Mouse (Mus musculus): ENCODE data around the gene D430041D05Rik. TPM values are rescaled to one million over a fixed set of nuclear protein-coding genes. Genes with fewer than 3 reads are reported as not detected.

Gene D430041D05Rik
- polyA plus RNA-seq, 1 experiment from 2014 or later = 1.2 TPM

DNA sequence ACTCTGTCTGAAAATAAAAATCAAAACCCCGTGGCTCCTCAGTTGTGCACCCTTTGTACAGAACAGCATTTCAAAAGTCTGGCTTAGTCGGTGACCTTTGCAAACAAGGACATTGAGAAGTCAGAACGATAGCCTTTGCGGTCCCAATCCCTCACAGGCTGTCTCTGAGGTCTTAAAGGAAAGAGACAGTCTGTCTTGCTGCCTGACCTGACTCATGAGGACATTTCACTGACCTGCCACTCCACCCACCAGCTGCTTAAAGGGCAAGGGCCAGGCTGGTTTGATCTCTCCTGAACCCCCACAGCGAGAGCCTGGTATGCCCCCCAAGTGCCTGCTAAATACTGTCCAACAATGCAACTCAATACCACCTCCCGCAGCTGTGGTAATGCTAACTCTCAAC is 6.8 kb downstream of the D430041D05Rik start:
- H3K4me1 ChIP-seq = no peaks in the 10 kb centered on the region
- peaks cover 23% of the 10 kb centered on the region for H3K27me3 ChIP-seq
- WGBS = 88% methylated on average over 6 of the region's 6 CpGs
- no peaks in the 10 kb centered on the region for H3K9me3 ChIP-seq
- no peak for ATAC-seq (ENCODE audit: insufficient number of reproducible peaks, insufficient read depth, low FRiP score, low TSS enrichment)
- no peak overlapping the region for H3K4me2 ChIP-seq (replicated peaks)
- H3K9ac ChIP-seq = no peak overlapping the region
- H3K36me3 ChIP-seq = no peaks in the 10 kb centered on the region
- H3K27ac ChIP-seq = no peak overlapping the region
- H3K4me3 ChIP-seq = no peak overlapping the region

DNA sequence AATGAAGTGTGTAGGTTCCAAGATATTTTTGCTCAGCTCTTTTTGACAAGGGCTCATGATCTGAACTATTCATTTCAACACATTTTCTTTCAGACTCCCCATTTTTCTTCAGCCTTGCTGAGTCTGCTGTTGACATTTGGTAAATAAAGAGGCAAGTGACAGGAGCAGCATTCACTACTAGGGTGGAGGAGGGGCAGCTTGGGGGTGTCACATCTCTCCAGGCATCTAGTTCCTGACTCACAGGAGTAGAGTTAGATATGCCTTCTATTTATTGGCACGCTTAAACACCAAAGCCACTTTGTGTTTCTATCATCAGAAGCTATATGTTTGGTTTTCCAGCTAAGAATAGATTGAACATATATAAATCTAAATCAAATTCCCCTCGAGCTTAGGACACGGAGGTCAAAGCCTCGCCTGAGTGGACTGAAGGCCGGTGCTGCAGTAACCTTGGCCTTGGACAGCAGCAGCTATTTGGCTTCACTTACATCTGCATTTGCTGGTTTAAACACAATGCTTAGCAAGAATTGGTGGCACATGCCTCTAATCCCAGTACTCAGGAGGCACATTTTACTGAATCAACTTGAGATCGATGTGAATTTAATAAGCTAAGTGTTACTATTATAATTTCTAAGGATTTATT is 12.0 kb downstream of the D430041D05Rik start:
- WGBS = 88% methylated on average over 6 of the region's 6 CpGs
- H3K27ac ChIP-seq = no peak overlapping the region
- no peaks in the 10 kb centered on the region for H3K36me3 ChIP-seq
- no peak overlapping the region for H3K9ac ChIP-seq
- H3K4me1 ChIP-seq = no peaks in the 10 kb centered on the region
- no peak overlapping the region for H3K4me2 ChIP-seq (replicated peaks)
- no peak for ATAC-seq (ENCODE audit: insufficient number of reproducible peaks, insufficient read depth, low FRiP score, low TSS enrichment)
- no peak overlapping the region for H3K4me3 ChIP-seq
- H3K27me3 ChIP-seq = no peaks in the 10 kb centered on the region
- H3K9me3 ChIP-seq = no peaks in the 10 kb centered on the region

DNA sequence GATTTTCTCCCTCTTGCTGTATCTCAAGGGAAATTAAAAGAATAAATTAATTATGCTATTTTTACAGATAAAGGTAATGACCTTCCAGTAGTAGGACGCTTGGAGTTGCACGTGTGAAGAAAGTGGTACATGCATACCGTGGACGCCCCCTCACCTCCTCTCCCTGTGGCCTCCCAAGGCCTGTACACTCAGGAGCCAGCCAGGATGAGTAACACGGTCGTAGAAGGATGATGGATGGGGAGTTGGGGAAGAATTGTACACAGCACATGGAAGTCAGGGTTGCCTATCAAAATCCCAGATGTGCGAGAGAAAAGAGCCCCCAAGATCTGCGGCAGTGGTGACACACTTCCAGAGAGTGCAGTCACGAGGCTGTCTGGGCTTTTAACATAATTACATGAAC is 14.9 kb downstream of the D430041D05Rik start:
- Histone ChIP-seq H3K27ac (no peak overlapping the region), H3K36me3 (no peaks in the 10 kb centered on the region), H3K4me1 (no peaks in the 10 kb centered on the region), H3K9me3 (no peaks in the 10 kb centered on the region), H3K9ac (no peak overlapping the region), H3K4me3 (no peak overlapping the region), H3K4me2 (replicated peaks) (no peak overlapping the region), H3K27me3 (no peaks in the 10 kb centered on the region)
- 78% methylated on average over 9 of the region's 9 CpGs for WGBS
- no peak for ATAC-seq (ENCODE audit: insufficient number of reproducible peaks, insufficient read depth, low FRiP score, low TSS enrichment)

DNA sequence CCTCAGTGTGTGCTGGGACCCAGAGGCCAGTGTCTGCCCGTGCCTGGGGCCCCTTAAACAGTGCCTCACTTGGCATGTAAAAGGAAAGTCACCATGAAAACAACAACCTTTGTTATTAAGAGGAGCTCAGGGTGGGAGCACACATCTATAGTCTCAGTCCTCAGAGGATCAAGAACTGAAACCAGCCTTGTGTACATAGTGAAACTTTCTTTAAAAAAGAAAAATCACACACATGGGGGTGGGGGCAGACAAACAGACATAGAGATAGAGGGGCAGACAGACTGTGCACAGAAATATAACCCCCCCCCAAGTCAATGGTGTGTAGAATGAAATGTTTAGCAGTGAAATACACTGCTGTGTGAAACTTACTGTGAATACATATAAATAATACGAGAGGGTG is 16.0 kb downstream of the D430041D05Rik start:
- H3K27me3 ChIP-seq = no peaks in the 10 kb centered on the region
- no peaks in the 10 kb centered on the region for H3K4me1 ChIP-seq
- no peaks in the 10 kb centered on the region for H3K36me3 ChIP-seq
- ATAC-seq (ENCODE audit: insufficient number of reproducible peaks, insufficient read depth, low FRiP score, low TSS enrichment) = no peak
- H3K4me2 ChIP-seq (replicated peaks) = no peak overlapping the region
- no peaks in the 10 kb centered on the region for H3K9me3 ChIP-seq
- no peak overlapping the region for H3K9ac ChIP-seq
- H3K4me3 ChIP-seq = no peak overlapping the region
- H3K27ac ChIP-seq = no peak overlapping the region
- 59% methylated on average over 2 of the region's 2 CpGs for WGBS

DNA sequence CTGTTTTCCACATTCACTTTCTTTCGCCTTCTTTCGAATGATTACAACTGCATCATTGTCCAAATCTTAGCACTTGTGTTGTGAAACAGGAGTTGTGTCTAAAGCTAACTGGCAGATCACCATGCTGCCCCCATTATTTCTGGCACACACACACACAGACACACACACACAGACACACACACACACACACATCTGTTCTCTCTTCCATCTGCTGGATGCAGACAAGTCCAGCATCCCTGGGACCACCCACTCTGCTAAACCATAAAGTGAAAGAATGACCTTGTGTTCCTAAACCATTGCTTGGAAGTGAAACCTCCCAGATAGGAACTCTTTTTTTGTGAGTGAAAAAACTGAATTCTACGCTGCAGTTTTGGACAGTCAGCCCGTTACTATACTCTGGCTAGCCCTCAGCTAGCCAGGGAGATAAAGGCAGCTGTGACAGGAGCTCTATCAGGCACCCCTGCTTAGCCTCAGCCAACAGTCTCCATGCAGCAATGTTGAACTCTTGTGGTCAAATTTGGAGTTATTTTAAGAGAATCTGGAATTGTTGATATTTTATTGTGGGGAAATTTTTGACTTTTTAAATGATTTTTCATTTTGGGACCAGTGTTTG is 18.0 kb downstream of the D430041D05Rik start:
- H3K27ac ChIP-seq = no peak overlapping the region
- no peaks in the 10 kb centered on the region for H3K9me3 ChIP-seq
- no peaks in the 10 kb centered on the region for H3K27me3 ChIP-seq
- no peak for ATAC-seq (ENCODE audit: insufficient number of reproducible peaks, insufficient read depth, low FRiP score, low TSS enrichment)
- no peak overlapping the region for H3K4me2 ChIP-seq (replicated peaks)
- no peak overlapping the region for H3K4me3 ChIP-seq
- no peak overlapping the region for H3K9ac ChIP-seq
- WGBS = 76% methylated on average over 4 of the region's 4 CpGs
- H3K36me3 ChIP-seq = no peaks in the 10 kb centered on the region
- no peaks in the 10 kb centered on the region for H3K4me1 ChIP-seq

DNA sequence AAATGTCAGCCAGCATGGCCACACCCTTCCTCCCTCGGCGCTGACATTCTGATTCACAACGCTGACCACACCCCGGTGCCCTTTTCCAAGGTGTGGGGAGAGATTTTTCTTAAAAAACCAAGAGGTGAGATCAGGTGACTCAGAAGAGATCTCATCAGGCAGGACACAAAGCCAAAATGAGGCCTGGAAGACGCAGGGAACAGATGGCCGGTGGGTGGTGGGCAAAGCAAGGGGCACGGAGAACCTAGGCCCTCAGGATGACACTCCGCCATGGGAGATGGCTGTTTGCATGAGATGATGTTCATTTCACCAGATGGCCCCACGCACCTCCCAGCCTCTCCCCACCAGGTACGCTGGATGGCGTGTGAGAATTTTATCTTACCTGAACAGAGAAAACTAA is 21.6 kb downstream of the D430041D05Rik start:
- ATAC-seq (ENCODE audit: insufficient number of reproducible peaks, insufficient read depth, low FRiP score, low TSS enrichment) = no peak
- WGBS = 88% methylated on average over 11 of the region's 11 CpGs

DNA sequence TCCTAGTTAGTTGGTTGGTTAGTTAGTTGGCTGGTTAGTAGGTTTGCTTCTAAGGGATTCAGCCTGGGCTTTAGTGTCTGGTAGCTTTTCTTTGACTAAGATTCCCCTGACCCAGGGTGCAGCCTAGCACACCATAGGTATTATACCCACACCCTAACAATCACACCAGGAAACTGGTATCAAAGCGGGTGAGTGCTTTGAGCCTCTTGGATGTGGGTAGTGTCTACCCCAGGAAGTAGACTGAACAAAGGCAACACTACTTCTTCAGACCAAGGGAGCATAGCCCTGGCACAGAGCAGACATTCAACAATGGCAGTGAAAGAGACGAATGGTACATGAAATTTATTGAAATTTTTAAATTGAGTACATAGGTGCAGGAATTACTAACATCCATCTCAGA is 24.9 kb downstream of the D430041D05Rik start:
- Histone ChIP-seq H3K4me1 (no peaks in the 10 kb centered on the region), H3K36me3 (no peaks in the 10 kb centered on the region), H3K4me3 (no peak overlapping the region), H3K27me3 (no peaks in the 10 kb centered on the region), H3K27ac (no peak overlapping the region), H3K9me3 (no peaks in the 10 kb centered on the region), H3K4me2 (replicated peaks) (no peak overlapping the region), H3K9ac (no peak overlapping the region)
- no peak for ATAC-seq (ENCODE audit: insufficient number of reproducible peaks, insufficient read depth, low FRiP score, low TSS enrichment)
- WGBS = 81% methylated on average over 2 of the region's 2 CpGs

More for the DNA sequence above, 21.6 kb downstream of the D430041D05Rik start:
- Histone ChIP-seq H3K9ac (no peak overlapping the region), H3K9me3 (no peaks in the 10 kb centered on the region), H3K36me3 (no peaks in the 10 kb centered on the region), H3K4me1 (no peaks in the 10 kb centered on the region), H3K4me3 (no peak overlapping the region), H3K4me2 (replicated peaks) (no peak overlapping the region), H3K27ac (no peak overlapping the region), H3K27me3 (no peaks in the 10 kb centered on the region)

DNA sequence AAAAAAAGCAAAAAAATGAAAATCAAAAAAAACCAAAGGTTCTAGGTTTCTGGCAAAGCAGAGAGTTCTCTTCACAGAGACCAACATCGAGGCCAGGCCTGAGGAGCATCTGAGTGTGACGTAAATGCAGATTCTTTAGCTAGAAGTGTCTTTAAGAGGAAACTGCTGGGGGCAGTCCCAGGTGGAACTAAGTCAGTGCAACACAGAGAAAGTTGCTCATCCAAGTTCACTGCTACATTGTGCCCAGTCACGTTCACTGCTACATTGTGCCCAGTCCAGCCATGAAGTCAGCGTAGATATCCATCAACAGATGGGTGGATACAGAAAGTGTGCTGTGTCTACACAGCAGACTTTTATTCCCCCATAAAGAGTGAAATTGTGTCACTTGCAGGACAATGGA is 27.2 kb downstream of the D430041D05Rik start:
- WGBS = 87% methylated on average over 4 of the region's 4 CpGs

DNA sequence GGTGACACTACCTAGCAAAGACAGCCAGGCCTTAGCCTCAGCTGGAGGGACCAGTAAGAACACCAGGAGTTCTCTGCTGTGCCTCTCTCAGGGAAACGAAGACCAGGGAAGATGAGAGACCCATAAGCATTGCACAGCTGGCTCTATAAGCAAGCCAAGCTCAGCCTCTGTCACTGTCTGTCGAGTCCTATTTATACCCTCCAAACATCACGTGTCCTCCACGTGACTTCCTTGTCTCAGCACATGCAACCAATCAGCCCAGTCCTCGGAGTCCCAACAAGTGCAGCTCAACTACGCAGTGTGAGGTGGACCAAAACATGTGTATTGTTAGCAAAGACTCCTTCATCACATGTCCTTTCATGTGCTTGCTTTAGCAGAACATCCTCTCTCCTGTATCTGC is 28.0 kb downstream of the D430041D05Rik start:
- WGBS = 87% methylated on average over 6 of the region's 6 CpGs
- no peaks in the 10 kb centered on the region for H3K27me3 ChIP-seq
- no peak for ATAC-seq (ENCODE audit: insufficient number of reproducible peaks, insufficient read depth, low FRiP score, low TSS enrichment)

More for the DNA sequence above, 27.2 kb downstream of the D430041D05Rik start:
- Histone ChIP-seq H3K4me1 (no peaks in the 10 kb centered on the region), H3K27me3 (no peaks in the 10 kb centered on the region), H3K4me3 (no peak overlapping the region), H3K27ac (no peak overlapping the region), H3K9ac (no peak overlapping the region), H3K4me2 (replicated peaks) (no peak overlapping the region), H3K9me3 (no peaks in the 10 kb centered on the region), H3K36me3 (no peaks in the 10 kb centered on the region)
- ATAC-seq (ENCODE audit: insufficient number of reproducible peaks, insufficient read depth, low FRiP score, low TSS enrichment) = no peak

DNA sequence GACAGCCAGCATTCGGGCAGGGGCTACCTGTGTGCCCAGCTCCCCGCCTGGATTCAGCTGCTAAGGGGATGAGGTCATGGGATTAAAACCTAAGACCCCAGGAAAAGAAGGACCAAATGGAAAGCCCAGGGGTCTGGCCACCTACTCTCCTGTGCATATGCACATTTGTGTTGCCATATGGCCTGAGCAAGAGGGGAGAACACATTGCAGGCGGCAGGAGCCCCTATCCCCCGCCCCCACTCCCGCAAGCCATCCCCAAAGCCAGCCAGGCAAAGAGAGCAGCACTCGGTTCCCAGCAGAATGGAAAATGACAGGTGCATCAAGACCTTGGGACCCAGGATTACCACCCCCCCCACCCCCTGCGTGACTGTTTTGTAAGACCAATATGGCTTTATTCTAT is 31.5 kb downstream of the D430041D05Rik start:
- H3K9me3 ChIP-seq = no peaks in the 10 kb centered on the region

More for the DNA sequence above, 28.0 kb downstream of the D430041D05Rik start:
- no peak overlapping the region for H3K27ac ChIP-seq
- H3K4me3 ChIP-seq = no peak overlapping the region
- H3K4me2 ChIP-seq (replicated peaks) = no peak overlapping the region
- no peaks in the 10 kb centered on the region for H3K9me3 ChIP-seq
- no peaks in the 10 kb centered on the region for H3K36me3 ChIP-seq
- no peak overlapping the region for H3K9ac ChIP-seq
- no peaks in the 10 kb centered on the region; the same call in 1 of the 2 replicates for H3K4me1 ChIP-seq

DNA sequence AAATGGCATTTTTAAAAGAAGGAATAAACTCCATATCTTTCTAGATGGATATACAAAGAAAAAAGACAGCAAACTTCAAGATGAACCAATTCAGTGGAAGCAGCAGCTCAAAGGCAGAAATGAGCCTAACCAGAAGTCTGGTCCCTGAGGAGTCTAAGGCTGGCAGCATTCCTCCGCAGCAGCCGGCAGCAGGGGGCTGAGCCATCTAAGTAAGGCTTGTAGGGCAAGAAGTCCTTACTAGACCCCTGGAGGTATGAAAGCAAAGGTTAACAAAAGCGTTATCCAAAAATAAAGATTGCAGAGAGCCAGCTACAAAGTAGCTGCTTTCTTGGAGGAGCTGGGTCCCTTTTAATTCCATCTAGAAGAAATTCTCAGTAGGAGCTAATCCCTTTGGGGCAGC is 32.0 kb downstream of the D430041D05Rik start:
- Histone ChIP-seq H3K4me2 (replicated peaks) (no peak overlapping the region), H3K9me3 (no peaks in the 10 kb centered on the region), H3K27me3 (no peaks in the 10 kb centered on the region), H3K4me3 (no peak overlapping the region), H3K27ac (no peak overlapping the region), H3K4me1 (no peaks in the 10 kb centered on the region; the same call in 1 of the 2 replicates), H3K36me3 (no peaks in the 10 kb centered on the region), H3K9ac (no peak overlapping the region)
- 6% methylated on average over 3 of the region's 3 CpGs for WGBS
- ATAC-seq (ENCODE audit: insufficient number of reproducible peaks, insufficient read depth, low FRiP score, low TSS enrichment) = no peak

More for the DNA sequence above, 31.5 kb downstream of the D430041D05Rik start:
- no peak overlapping the region for H3K4me2 ChIP-seq (replicated peaks)
- H3K27me3 ChIP-seq = no peaks in the 10 kb centered on the region
- ATAC-seq (ENCODE audit: insufficient number of reproducible peaks, insufficient read depth, low FRiP score, low TSS enrichment) = no peak
- no peaks in the 10 kb centered on the region; the same call in 1 of the 2 replicates for H3K4me1 ChIP-seq
- H3K36me3 ChIP-seq = no peaks in the 10 kb centered on the region
- H3K4me3 ChIP-seq = no peak overlapping the region
- no peak overlapping the region for H3K9ac ChIP-seq
- no peak overlapping the region for H3K27ac ChIP-seq
- 22% methylated on average over 7 of the region's 7 CpGs for WGBS

DNA sequence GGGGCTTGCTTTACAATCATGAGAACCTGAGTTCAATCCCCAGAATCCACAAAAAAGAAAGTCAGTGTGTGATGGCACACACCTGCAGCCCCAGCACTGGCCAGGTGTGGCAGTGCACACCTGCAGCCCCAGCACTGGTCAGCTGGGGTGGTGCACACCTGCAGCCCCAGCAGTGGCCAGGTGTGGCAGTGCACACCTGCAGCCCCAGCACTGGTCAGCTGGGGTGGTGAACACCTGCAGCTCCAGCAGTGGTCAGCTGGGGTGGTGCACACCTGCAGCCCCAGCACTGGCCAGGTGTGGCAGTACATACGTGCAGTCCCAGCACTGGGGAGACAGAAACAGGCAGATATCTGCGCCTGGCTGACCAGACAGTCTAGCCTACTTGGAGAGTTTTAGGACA is 32.8 kb downstream of the D430041D05Rik start:
- H3K27ac ChIP-seq = no peak overlapping the region
- 58% methylated on average over 2 of the region's 2 CpGs for WGBS
- no peaks in the 10 kb centered on the region for H3K36me3 ChIP-seq
- H3K27me3 ChIP-seq = no peaks in the 10 kb centered on the region
- H3K4me2 ChIP-seq (replicated peaks) = no peak overlapping the region
- H3K9ac ChIP-seq = no peak overlapping the region
- no peak overlapping the region for H3K4me3 ChIP-seq
- no peak for ATAC-seq (ENCODE audit: insufficient number of reproducible peaks, insufficient read depth, low FRiP score, low TSS enrichment)
- no peaks in the 10 kb centered on the region for H3K9me3 ChIP-seq
- no peaks in the 10 kb centered on the region; the same call in 1 of the 2 replicates for H3K4me1 ChIP-seq
